Mouse (Mus musculus): Measurements from ENCODE around the gene Spn.

DNA sequence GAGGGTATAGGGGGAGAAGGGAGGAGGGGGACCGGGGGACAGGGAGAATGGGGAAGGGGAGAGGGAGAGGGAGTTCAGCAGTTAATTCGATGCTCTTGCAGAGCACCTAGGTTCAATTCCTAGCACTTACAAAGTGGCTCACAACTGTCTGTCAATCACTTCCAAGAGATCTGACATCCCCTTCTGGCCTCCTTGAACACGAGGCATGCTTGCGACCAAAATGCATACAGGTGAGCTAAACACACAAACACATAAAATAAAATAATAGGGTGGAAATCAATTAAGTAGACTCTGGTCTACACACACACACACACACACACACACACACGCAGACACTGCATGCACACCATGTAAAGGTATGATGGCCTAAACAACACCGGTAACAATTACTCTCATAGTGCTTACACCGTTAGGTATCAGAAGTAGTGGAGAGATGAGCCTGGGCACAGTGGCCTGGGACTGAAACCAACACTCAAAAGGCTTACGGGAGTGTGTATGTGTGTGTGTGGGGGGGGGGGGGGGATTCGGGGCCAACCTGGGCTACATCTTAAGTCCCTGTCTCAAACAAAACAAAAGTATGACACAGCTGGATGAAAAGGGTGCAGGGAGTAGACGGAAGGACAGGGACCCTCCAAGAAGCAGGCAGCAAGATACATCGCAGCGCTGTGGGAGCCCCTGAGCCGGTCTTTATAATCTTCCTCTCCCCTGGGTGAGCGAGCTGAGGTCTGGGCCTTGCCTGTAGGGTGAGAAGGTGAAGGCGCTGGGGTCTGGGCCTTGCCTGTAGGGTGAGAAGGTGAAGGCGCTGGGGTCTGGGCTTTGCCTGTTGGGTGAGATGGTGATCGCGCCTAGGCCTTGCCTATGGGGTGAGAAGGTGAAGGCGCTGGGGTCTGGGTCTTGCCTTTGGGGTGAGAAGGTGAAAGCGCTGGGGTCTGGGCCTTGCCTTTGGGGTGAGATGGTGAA lies 47.2 kb downstream of the Spn start:
- no peak for TF ChIP-seq POLR2A (IDR thresholded peaks at IDR 0.05; ENCODE audit: extremely low read depth, insufficient read depth, low read length)
- no peak for TF ChIP-seq CTCF (IDR thresholded peaks at IDR 0.05; ENCODE audit: low read depth, low read length)
